Mouse (Mus musculus) neutrophil, adult 83 days (primary cell): ENCODE results near the gene Olfr1381. TPM values are rescaled to one million over a fixed set of nuclear protein-coding genes. Genes with fewer than 3 reads are reported as not detected.

ENCODE experiments used
- total RNA-seq, 2 experiments: library from RNA; stranded (reverse); gene quantifications; one replicate each; pipeline ENCODE4 v1.2.4; 2023

Gene Olfr1381
- not detected for total RNA-seq

GRCm38 (mm10) chr11:49543149-49543548 lies at the start of gene Olfr1381:
TSS of gene Olfr1381 (plus strand) at chr11:49543449.

GRCm38 (mm10) chr11:49519348-49519747 lies 23.9 kb upstream of the Olfr1381 start, which contains the start of gene Olfr1383:
TSS of gene Olfr1383 (plus strand) at chr11:49519648.

GRCm38 (mm10) chr11:49527947-49528346 lies 15.3 kb upstream of the Olfr1381 start, which contains the start of gene Olfr1382:
TSS of gene Olfr1382 (plus strand) at chr11:49528247.

GRCm38 (mm10) chr11:49556578-49556977 lies 13.3 kb downstream of the Olfr1381 start, which contains the start of gene Olfr1380:
TSS of gene Olfr1380 (plus strand) at chr11:49556878.

Other genes with a start within 250 kb of the Olfr1381 start
- not detected for gene Olfr10, start 238.7 kb upstream of the Olfr1381 start, total RNA-seq
- gene Olfr1391, start 220.7 kb upstream of the Olfr1381 start, total RNA-seq = not detected
- gene Olfr1390, start 208.3 kb upstream of the Olfr1381 start, total RNA-seq = not detected
- gene Olfr1389, start 120.4 kb upstream of the Olfr1381 start, total RNA-seq = not detected
- gene Olfr1388, start 106.8 kb upstream of the Olfr1381 start, total RNA-seq = under 1 TPM; 0.26 to 0.28 TPM
- not detected for gene Olfr1387, start 88.1 kb upstream of the Olfr1381 start, total RNA-seq
- gene Olfr1386, start 78.4 kb upstream of the Olfr1381 start, total RNA-seq = not detected
- not detected for gene Olfr1385, start 54.4 kb upstream of the Olfr1381 start, total RNA-seq
- gene Olfr1384, start 36.7 kb upstream of the Olfr1381 start, total RNA-seq = not detected
- gene Olfr1383, start 23.8 kb upstream of the Olfr1381 start, total RNA-seq = not detected
- gene Olfr1382, start 15.2 kb upstream of the Olfr1381 start, total RNA-seq = not detected
- gene Olfr1380, start 13.4 kb downstream of the Olfr1381 start, total RNA-seq = not detected
- under 1 TPM; 0.04 to 0.20 TPM for gene Flt4, start 65.8 kb downstream of the Olfr1381 start, total RNA-seq
- gene Scgb3a1, start 120.2 kb downstream of the Olfr1381 start, total RNA-seq = not detected
- 10 to 100 TPM; 52.4 to 56.5 TPM for gene Cnot6, start 169.3 kb downstream of the Olfr1381 start, total RNA-seq